Mouse (Mus musculus) thymus, adult 2 months (tissue): ENCODE measurements around the gene Slc17a6.

Source experiments
- CTCF ChIP-seq: fragments of 200-500 bp; IDR thresholded peaks from 2 replicates; pipeline ENCODE4 v1.5.1; 2012; ENCODE audit warnings: mild to moderate bottlenecking, control low read depth, low read length, moderate library complexity, borderline replicate concordance; ENCODE audit not compliant: control insufficient read depth, poor library complexity, insufficient read depth; ENCODE audit errors: extremely low read depth
- POLR2A ChIP-seq: fragments of 200-500 bp; IDR thresholded peaks from 2 replicates; pipeline ENCODE4 v1.6.1; 2012; ENCODE audit warnings: mild to moderate bottlenecking, low read length, control low read depth, moderate library complexity; ENCODE audit not compliant: control insufficient read depth, poor library complexity, insufficient read depth; ENCODE audit errors: extremely low read depth

DNA sequence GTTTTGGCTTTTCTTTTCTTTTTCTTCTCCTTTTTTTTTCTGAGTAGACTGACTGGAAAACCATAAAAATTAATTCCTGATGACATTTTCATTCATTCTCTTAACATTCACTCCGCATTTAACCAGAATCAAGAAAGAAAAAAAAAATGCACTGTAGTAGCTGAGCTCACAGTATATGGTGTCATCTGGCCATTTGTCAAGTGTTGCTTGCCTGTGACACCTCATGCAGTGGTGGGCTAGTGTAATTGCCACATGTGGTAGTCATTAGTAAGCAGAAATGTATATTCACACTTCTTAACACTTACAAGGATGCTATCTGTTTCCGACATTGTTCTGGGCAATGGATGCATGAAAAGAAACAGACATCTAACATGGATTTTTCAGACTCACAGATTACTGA is 94.0 kb downstream of the Slc17a6 start:
- TF ChIP-seq CTCF (no peak), POLR2A (no peak)
